Mouse (Mus musculus): ENCODE results near the gene Mgat3.

The Mgat3 gene

DNA sequence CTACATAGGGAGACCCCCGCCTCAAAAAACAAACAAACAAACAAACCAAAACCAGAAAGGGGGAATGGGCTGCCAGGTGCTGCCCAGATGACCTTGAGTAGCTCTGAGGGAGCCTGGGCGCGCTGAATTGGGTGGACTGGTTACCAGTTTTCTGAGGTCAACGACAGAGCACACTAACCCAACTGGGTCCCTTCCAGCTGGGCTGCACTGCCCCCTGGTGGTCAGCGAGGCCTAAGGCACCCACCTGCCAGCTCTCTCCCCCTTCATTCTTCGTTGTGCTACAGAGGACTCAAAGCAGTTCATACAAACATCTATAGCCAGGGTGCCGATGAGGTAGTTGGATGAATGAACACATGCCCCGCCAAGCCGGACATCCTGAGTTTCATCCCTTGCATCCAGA is 51.7 kb downstream of the Mgat3 start:
- DNase-seq (ENCODE audit: low spot score in 2 of 2) = peak; percentile 66 to 84

DNA sequence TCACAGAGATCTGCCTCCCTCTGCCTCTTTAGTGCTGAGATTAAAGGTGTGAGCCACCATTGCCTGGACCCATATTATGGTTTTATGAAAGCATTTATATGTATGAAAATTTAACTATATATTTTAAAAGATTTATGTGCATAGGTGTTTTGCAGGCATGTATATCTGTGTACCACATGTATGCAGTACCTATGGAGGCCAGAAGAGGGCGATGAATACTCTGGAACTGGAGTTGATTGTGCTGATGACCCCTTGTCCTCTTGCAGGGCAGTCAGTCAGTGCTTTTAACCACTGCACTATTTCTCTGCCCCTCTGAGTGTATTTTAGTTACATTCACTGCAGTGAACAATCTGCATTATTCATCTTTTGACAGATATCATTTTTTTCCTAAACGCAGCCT is 52.3 kb downstream of the Mgat3 start:
- DNase-seq (ENCODE audit: low spot score in 2 of 2) = no peak

DNA sequence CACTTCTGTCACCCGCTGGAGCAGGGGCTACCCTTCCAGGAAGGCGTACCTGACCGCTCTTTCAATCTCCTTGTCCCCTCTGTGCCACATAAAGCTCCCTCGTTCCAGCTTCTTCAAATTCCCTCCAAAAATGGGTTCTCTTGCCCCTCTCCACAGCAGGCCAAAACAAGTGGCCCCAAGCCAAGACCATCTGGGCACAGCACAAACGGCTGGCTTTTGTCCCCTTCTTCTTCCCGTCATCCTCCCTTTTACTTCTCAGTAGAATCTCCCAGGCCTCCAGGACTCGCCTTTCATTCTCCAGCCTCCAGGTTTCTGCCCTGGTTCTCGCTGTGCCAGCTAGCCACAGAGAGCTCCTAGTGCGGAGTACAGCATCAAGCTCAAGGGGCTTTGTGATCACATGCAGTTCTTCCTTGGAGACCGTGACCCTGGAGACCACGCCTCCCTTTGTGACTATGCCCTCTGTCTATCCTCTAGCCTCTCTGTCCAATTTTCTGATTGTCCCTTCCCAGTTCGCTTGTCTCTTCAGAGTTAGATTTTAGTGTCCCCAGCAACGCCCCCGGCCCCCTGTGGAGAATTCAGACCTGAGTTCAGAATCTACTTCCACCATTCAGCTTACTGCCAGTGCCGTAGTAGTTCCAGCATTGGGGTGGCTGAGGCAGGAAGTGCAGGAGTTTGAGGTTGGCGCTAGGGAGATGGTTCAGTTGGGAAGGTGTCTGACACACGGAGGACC is 54.7 kb downstream of the Mgat3 start:
- no peak for DNase-seq (ENCODE audit: low spot score in 2 of 2)

DNA sequence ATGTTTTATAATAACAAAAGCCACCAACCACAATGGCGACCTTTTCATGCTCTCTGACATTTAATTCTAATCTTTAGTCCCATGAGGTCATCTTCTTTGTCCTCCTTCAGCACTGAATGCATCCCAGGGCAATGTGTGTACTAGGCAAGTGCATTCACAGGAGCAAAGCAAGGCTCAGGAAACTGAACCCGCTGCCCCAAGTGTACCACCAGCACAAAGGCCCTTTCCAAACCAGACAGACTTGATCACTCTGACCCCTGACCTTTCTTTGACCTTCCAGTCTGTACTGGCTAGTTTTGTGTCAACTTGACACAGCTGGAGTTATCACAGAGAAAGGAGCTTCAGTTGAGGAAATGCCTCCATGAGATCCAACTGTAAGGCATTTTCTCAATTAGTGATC is 58.8 kb downstream of the Mgat3 start:
- DNase-seq (ENCODE audit: low spot score in 2 of 2) = no peak

DNA sequence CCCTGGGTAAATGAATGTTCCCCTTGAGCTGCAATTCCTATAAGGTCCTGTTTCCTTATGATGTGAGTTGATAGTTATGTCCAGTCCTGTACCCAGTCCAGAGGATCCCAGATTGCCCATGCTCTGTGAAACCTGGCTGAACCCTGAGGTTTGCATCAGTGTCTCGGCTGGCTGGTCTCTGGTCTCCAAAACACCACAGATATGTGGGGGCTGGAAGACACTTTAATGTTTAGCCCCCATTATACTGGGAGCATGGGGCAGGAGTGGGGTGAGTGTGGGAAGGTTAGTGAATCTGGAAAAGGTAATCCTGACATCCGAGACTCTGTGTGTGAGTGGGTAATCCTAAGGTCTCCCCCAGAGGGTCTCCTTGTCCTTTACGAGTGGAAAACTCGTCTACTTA is 59.5 kb downstream of the Mgat3 start:
- no peak for DNase-seq (ENCODE audit: low spot score in 2 of 2)

DNA sequence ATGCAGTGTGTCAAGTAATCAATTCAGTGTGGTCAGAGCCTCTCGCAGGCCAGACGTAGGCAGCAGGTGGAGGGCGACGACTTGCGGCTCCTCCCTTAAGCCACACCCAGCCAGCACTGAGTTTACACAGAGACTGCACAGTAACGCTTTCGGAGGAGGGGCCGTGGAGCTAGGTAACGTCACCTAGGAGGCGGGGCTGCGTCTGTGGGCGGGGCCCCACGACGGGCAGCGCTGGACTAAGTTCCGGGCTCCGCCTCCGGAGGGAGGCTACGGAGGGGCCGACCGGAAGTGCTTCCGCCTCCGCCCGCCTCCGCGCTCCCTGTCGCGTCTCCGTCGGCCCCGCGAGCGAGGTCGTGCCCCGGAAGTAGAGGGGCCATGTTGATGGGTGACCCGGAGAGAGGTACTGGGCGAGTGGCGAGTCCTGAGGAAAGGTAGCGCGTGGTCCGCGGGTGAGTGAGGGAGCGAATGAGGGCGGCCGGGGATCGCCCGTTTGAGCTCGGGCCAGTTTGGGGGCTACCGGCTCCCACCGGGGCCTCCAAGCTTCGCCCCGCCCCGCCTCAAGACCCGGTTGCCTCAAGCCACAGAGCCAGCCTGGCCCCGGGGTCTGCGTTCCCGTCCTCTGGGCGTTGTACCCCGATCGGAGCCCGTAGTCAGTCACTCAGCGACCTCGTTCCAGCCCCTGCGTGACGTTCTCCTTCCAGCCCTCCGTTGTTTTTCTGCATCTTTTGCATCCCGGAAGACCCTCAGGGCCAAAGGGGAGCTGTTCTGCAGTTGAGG is 60.4 kb downstream of the Mgat3 start, which contains the start of gene Mief1:
Gene Mief1, plus strand, starts transcription at position 286 of the 777 bp plus-strand sequence.
- peak; percentile 97 for DNase-seq (ENCODE audit: low spot score in 2 of 2)

DNA sequence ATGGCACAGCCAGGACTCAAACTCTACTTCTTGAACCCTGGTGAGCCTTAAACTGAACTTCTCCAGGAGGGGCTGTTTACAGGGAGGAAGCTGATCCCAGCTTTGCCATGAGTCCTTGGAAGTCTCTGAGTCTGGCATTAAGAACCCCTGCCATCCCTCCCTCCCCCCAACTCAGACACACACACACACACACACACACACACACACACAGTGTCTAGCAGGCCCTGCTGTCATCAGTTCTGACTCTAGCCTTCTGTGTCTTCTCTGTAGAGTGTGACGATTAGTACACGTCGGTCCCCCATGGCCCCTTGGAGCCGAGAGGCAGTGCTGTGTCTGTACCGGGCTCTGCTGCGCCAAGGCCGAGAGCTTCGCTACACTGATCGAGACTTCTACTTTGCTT is 62.0 kb downstream of the Mgat3 start, which contains the start of gene AC140267.1:
Gene AC140267.1, plus strand, starts transcription at position 301 of the 400 bp plus-strand sequence.
- no peak for DNase-seq (ENCODE audit: low spot score in 2 of 2)

DNA sequence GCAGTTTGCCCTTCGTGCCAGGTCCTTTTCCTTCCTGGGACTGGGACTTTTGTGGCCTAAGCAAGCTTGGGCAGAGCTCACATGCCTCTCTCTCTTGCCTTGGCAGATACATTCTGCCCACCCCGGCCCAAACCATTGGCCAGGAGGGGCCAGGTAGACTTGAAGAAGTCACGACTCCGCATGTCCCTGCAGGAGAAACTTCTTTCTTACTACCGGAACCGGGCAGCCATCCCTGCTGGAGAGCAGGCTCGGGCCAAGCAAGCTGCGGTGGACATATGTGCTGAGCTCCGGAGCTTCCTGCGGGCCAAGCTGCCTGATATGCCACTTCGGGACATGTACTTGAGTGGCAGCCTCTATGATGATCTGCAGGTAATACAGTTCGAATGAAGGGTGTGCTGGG is 74.6 kb downstream of the Mgat3 start:
- DNase-seq (ENCODE audit: low spot score in 2 of 2) = no peak

DNA sequence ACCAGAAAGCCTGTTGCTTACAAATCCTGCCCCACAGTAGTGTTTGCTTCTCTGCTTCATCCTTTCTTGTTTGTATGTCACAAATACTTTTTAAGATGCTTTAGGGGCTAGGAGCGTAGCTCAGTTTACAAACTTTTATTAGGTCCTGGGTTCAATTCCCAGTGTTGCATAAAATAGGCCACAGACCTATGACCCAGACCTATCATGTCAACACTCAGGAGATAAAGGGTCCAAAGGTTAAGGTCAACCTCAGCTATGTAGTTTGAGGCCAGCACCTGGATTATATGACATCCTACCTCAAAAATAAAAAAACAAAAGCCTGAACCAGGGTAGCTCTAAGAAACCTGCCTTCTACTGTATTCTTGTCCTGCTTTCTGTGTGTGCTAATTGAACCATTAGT is 75.1 kb downstream of the Mgat3 start:
- DNase-seq (ENCODE audit: low spot score in 2 of 2) = no peak

DNA sequence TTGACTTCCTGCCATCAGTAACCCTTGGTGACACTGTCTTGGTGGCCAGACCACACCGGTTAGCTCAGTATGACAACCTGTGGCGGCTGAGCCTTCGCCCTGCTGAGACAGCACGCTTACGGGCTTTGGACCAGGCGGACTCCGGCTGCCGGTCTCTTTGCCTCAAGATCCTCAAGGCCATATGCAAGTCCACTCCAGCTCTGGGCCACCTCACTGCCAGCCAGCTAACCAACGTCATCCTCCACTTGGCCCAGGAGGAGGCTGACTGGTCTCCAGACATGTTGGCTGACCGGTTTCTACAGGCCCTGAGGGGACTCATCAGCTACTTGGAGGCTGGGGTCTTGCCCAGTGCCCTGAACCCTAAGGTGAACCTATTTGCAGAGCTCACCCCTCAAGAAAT is 76.2 kb downstream of the Mgat3 start:
- no peak for DNase-seq (ENCODE audit: low spot score in 2 of 2)

DNA sequence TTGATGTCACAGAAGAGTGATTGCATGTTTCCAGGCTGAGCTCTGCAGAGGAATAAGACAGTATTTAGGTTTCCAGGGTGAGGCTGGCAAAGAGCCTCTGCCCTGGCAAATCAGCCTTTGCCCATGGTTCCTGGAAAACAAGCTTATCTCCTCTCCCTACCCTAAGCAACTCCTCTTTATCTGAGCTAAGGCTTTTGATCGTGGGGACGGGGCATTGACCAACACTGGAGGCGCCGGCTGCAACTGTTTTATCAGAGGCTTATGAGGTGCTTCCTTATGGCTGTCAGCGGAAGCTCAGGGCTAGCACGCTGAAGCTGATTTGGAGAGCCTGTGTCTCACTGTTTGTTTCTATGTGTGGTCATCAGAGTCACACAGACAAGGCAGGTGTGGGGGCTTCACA is 77.1 kb downstream of the Mgat3 start:
- no peak for DNase-seq (ENCODE audit: low spot score in 2 of 2)

DNA sequence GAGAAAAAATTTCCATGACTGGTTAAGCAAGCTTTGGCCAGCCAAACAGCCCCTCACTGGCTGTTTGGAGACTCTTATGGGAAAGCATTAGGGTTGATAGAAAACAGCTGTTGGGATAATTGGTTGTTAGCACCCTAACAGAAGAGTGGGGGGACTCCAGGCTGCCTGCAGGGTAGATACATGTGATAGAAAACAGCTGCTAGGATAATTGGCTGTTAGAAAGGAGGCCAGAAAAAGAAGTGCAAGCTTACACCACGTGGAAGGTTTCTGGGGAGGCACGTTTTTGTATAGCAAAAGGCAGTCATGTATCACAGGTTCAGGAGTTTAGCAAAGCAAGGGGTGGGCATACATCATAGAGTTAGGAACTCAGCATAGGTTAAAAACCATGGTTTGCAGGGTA is 80.0 kb downstream of the Mgat3 start:
- DNase-seq (ENCODE audit: low spot score in 2 of 2) = no peak

DNA sequence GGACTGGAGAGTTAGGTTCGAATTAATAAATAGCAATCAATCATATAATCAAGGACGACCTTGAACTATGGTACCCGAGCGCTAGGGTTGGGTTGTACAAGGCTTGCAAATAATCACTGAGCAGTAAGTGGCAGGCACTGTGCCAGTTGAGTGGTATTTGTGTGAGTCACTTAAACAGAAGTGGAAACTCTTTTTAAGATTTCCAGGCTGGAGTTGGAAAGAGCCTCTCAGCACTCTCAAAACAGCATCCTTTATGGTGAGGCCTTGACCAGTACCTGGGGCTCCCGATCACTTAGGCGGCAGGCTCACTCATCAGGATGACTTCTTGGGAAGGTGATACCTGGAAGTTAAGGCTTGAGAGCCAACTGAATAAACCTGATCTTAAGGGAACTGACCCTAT is 80.7 kb downstream of the Mgat3 start:
- no peak for DNase-seq (ENCODE audit: low spot score in 2 of 2)

DNA sequence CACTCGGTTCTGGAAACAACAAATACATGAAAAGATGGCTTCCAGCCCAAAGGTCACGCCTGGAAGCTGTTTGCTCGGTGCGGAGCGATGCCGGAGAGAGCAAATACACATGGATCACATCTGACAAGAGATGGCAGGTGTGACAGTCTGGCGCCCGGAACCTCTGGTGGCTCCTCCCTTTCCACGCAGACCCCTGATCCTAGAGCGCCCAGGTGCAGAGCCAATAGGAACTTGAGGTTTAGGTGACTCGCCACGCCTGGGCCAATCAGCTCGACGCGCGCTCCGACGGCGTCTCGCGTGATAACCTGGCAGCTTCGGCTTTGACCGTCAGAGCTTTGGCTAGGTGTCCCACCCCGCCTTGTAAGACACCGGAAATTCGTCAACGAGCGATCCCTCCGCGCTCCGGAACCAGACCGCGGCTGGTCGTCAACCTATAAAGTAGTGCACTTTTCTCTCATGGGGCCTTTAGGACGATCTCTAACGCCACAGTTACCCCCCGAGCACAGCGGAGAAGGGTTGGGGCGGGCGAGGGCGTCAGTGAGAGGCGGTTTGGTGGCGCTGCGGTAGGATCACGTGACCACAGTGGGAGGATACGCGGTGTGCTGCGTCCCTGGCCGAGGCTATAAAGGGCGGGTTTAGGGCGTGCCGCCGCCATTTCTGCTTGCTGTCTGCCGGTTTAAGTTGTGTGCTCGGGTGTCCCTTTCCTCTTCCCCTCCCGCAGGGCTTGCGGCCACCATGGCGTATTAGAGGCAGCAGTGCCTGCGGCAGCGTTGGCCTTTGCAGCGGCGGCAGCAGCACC is 81.5 kb downstream of the Mgat3 start, which contains the start of gene Atf4:
Gene Atf4, plus strand, starts transcription at position 338 of the 799 bp plus-strand sequence.
- peak; percentile 98 for DNase-seq (ENCODE audit: low spot score in 2 of 2)

DNA sequence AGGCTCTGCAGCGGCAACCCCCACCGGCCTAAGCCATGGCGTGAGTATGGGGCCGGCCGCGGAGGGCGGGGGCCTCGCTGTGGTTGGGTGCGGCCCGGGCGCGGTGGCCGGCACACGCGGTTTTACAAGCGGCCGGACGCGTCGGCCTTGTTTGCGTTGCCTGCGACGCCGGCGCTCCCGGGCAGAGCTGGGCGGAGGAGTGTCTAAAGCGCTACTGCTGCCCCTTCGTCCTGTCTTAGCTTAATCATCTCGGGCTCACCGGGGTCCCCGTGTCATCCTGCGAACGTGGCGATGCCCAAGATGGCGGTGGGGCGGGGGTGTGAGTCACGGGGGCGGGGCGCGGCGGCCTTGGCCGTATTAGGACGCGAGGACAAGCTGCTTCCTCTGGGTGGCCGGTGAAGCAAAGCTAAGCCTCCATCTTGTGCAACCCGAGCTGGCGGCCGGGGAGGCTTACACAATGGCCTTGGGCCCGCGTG is 82.2 kb downstream of the Mgat3 start:
- peak; percentile 80 to 85 for DNase-seq (ENCODE audit: low spot score in 2 of 2)

DNA sequence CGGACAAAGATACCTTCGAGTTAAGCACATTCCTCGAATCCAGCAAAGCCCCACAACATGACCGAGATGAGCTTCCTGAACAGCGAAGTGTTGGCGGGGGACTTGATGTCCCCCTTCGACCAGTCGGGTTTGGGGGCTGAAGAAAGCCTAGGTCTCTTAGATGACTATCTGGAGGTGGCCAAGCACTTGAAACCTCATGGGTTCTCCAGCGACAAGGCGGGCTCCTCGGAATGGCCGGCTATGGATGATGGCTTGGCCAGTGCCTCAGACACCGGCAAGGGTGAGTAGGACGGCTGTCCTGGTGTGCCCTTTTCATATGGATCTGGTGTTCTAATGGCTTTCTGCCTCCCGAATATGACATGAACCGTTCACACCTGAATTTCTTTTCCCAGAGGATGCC is 82.7 kb downstream of the Mgat3 start:
- DNase-seq (ENCODE audit: low spot score in 2 of 2) = no peak

DNA sequence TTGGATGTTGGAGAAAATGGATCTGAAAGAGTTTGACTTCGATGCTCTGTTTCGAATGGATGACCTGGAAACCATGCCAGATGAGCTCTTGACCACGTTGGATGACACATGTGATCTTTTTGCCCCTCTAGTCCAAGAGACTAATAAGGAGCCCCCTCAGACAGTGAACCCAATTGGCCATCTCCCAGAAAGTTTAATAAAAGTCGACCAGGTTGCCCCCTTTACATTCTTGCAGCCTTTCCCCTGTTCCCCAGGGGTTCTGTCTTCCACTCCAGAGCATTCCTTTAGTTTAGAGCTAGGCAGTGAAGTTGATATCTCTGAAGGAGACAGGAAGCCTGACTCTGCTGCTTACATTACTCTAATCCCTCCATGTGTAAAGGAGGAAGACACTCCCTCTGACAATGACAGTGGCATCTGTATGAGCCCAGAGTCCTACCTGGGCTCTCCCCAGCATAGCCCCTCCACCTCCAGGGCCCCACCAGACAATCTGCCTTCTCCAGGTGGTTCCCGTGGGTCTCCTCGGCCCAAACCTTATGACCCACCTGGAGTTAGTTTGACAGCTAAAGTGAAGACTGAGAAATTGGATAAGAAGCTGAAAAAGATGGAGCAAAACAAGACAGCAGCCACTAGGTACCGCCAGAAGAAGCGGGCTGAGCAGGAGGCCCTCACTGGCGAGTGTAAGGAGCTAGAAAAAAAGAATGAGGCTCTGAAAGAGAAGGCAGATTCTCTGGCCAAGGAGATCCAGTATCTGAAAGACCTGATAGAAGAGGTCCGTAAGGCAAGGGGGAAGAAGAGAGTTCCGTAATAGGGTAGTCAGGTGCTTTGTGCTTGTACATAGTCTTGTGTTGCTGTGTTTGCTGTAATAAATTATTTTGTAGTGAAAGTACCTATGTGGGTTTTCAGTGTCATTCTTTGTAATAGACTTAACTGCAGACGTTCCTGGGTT is 83.4 kb downstream of the Mgat3 start:
- no peak for DNase-seq (ENCODE audit: low spot score in 2 of 2)

DNA sequence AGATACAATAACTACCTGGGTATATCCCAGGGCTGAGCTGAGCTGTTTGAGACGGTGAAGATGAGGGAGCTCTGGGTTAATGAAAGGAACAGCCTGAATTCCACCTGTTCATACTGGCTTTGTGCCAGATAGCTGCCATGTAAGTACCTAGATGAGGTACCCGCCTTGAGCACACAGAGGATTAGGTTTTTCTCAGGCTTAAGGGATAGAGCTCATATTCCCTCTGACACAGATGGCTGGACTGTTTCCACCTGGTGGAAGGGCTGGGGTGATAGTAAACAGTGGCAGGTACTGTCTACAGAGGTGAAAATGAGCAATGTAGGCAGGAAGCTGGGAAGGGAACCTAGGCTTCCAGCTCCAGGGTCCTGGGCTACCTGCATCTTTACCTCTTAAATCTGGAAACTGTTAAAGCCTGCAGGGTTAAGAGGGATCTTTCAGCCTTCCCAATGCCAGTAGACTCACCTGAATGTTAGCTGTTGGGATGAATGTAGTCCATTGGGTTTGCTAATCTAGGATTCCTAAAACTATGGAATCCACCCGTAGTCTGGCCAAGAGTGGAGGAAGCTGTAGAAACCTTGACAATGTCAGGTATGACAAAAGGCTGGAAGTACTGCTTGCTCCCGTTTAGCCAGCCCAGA is 84.2 kb downstream of the Mgat3 start:
- no peak for DNase-seq (ENCODE audit: low spot score in 2 of 2)

DNA sequence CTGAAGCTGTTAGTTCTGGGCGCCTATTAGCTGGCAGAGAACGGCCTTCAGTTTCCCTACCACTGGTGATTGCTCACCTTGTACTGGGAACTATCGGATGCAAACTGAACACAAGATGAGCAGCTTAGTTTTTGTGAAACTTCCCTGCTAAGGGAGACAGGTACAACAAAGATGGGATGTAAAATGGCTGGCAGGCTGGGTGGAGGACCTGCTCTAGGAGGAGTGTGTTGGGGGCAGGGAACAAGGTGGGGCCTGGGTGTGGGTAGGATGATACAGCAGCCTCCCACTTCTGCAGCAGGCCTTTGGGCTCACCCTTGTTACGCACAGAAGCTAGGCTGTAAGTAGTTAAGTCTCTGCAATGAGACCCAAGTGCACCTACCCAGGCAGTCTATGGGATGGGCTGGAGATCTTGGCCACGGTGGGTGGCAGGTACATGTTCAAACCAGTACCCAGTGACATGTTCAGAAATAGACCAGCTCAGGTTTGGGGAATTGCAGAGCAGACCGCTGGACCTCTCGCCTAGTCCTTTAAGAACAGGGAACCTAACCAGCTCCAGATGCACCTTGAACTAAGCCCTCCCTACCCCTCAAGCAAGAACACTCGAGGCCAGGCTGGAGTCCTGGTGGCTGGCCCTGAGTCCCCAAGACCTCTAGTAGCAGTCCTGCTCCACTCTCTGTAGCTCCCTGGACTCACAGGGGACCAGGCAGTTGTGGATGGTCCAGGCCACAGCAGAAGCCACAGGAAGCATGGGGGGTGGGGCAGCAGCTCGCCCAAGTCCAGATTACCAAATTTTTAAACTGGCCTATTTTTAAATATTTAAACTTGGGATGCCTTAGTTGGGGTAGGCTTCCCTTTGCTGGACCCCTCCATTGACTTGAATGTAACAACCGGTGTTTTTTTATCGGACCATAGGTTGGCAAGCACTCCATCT is 85.0 kb downstream of the Mgat3 start:
- DNase-seq (ENCODE audit: low spot score in 2 of 2) = no peak
